8 mouse cellular contexts compared by ENCODE assay signal in genomic region chr7:34232785-34233725, GRCm38 (mm10). TPM values are rescaled to one million over a fixed set of nuclear protein-coding genes. Genes with fewer than 3 reads are reported as not detected.
DNase-seq lines count a peak whose midpoint lies in the region; ATAC-seq lines count a peak whose summit lies in the region.

No protein-coding gene starts in this region.

- H3K4me2 ChIP-seq in neural tube, embryonic 11.5 days (ENCODE audit: low read depth) = peak overlapping the region; percentile 74
- H3K4me2 ChIP-seq in limb, embryonic 13.5 days (replicated peaks) = peak overlapping the region; percentile 69
- peak overlapping the region; percentile 75 for H3K4me2 ChIP-seq in stomach, embryonic 15.5 days

- H3K36me3 ChIP-seq in neural tube, embryonic 11.5 days (ENCODE audit: control insufficient read depth, insufficient read depth, low read length) = peaks cover 2% of the 10 kb centered on the region; the same call in 1 of the 2 replicates
- peaks cover 25% of the 10 kb centered on the region for H3K36me3 ChIP-seq in limb, embryonic 13.5 days
- H3K36me3 ChIP-seq in stomach, embryonic 15.5 days = peaks cover 9% of the 10 kb centered on the region

- H3K27ac ChIP-seq in neural tube, embryonic 11.5 days (ENCODE audit: low read depth, low read length) = peak overlapping the region; percentile 67
- H3K27ac ChIP-seq in limb, embryonic 13.5 days = peak overlapping the region; percentile 92
- peak overlapping the region; percentile 94 for H3K27ac ChIP-seq in stomach, embryonic 15.5 days

- no peak for ATAC-seq in neural tube, embryonic 11.5 days (ENCODE audit: insufficient read depth, low FRiP score, low TSS enrichment)
- ATAC-seq in limb, embryonic 13.5 days (ENCODE audit: low FRiP score, low read depth) = no peak
- no peak for ATAC-seq in stomach, embryonic 15.5 days (ENCODE audit: insufficient read depth, low FRiP score, low read depth)

- peak overlapping the region; percentile 44 for H3K4me3 ChIP-seq in neural tube, embryonic 11.5 days (ENCODE audit: low read depth, low read length)
- H3K4me3 ChIP-seq in limb, embryonic 13.5 days = peak overlapping the region; percentile 49
- peak overlapping the region; percentile 50 for H3K4me3 ChIP-seq in stomach, embryonic 15.5 days (replicated peaks)

- H3K9ac ChIP-seq in neural tube, embryonic 11.5 days (ENCODE audit: low read length) = peak overlapping the region; percentile 55
- H3K9ac ChIP-seq in limb, embryonic 13.5 days = peak overlapping the region; percentile 63
- peak overlapping the region; percentile 0; the same call in 1 of the 2 replicates for H3K9ac ChIP-seq in stomach, embryonic 15.5 days

- peak; percentile 37 for DNase-seq in cerebellum, adult 8-10 months
- DNase-seq in cerebellum, postnatal 36 days = no peak
- DNase-seq in neural tube, embryonic 11.5 days (ENCODE audit: low spot score) = no peak
- no peak for DNase-seq in neural tube, embryonic 10.5 days (ENCODE audit: extremely low spot score, low spot score)
- DNase-seq in spleen, adult 18-20 months = no peak
- no peak for DNase-seq in thymus, adult 18-20 months

- H3K4me1 ChIP-seq in neural tube, embryonic 11.5 days (ENCODE audit: control insufficient read depth, insufficient read depth, low read length) = 0 out of 2 replicates have a peak, but pooled peaks cover 6% of the 10 kb centered on the region
- peaks cover 24% of the 10 kb centered on the region for H3K4me1 ChIP-seq in limb, embryonic 13.5 days
- H3K4me1 ChIP-seq in stomach, embryonic 15.5 days = peaks cover 24% of the 10 kb centered on the region

- H3K9me3 ChIP-seq in neural tube, embryonic 11.5 days (ENCODE audit: control insufficient read depth, low read length) = no peaks in the 10 kb centered on the region
- no peaks in the 10 kb centered on the region for H3K9me3 ChIP-seq in limb, embryonic 13.5 days
- no peaks in the 10 kb centered on the region for H3K9me3 ChIP-seq in stomach, embryonic 15.5 days

- H3K27me3 ChIP-seq in neural tube, embryonic 11.5 days (ENCODE audit: control insufficient read depth, insufficient read depth, low read length) = no peaks in the 10 kb centered on the region
- H3K27me3 ChIP-seq in limb, embryonic 13.5 days = no peaks in the 10 kb centered on the region
- H3K27me3 ChIP-seq in stomach, embryonic 15.5 days (replicated peaks) = no peaks in the 10 kb centered on the region

- WGBS in neural tube, embryonic 11.5 days = 44% methylated on average over 7 of the region's 7 CpGs
- WGBS in limb, embryonic 13.5 days = 42% methylated on average over 7 of the region's 7 CpGs
- WGBS in stomach, embryonic 15.5 days = 34% methylated on average over 7 of the region's 7 CpGs

RNA-seq across cellular contexts. Expression of gene Gpi1, which starts 2.9 kb away (rescaled TPM):
- 306 and 324 TPM in 2 replicates for polyA plus RNA-seq in neural tube, embryonic 11.5 days (2014; fragmentation: Nextera tagmentation; extraction: Ambion mirVana)
- 268 and 277 TPM in 2 replicates for polyA plus RNA-seq in limb, embryonic 13.5 days (2015; fragmentation: Nextera tagmentation; extraction: Ambion mirVana)
- 288 and 338 TPM in 2 replicates for polyA plus RNA-seq in stomach, embryonic 15.5 days (2015; fragmentation: Nextera tagmentation; extraction: Ambion mirVana)

RNA-seq across cellular contexts. Expression of gene Gm6096, which starts 17.8 kb away (rescaled TPM):
- polyA plus RNA-seq in neural tube, embryonic 11.5 days (2014; fragmentation: Nextera tagmentation; extraction: Ambion mirVana) = 0.69 and 1.2 TPM in 2 replicates
- 0.53 TPM in 1 of 2 replicates, not detected in the other for polyA plus RNA-seq in limb, embryonic 13.5 days (2015; fragmentation: Nextera tagmentation; extraction: Ambion mirVana)
- polyA plus RNA-seq in stomach, embryonic 15.5 days (2015; fragmentation: Nextera tagmentation; extraction: Ambion mirVana) = not detected in 2 replicates

RNA-seq across cellular contexts. Expression of gene Pdcd2l, which starts 36.6 kb away (rescaled TPM):
- polyA plus RNA-seq in neural tube, embryonic 11.5 days (2014; fragmentation: Nextera tagmentation; extraction: Ambion mirVana) = 60.8 and 64.4 TPM in 2 replicates
- polyA plus RNA-seq in limb, embryonic 13.5 days (2015; fragmentation: Nextera tagmentation; extraction: Ambion mirVana) = 69.0 and 73.2 TPM in 2 replicates
- polyA plus RNA-seq in stomach, embryonic 15.5 days (2015; fragmentation: Nextera tagmentation; extraction: Ambion mirVana) = 54.4 and 65.0 TPM in 2 replicates

Comparison
In these comparisons a context has a peak if more than half of its experiments do, and no peak if none do; other contexts are left out.
1. H3K9ac ChIP-seq: peak in every context shown above with its lines; median percentile 63 in limb, embryonic 13.5 days; 55 in neural tube, embryonic 11.5 days; 0 in stomach, embryonic 15.5 days.